Mouse (Mus musculus) 416B (cell line): ENCODE results near the gene Sash1.

Experiments
- DNase-seq: peaks from one replicate; pipeline ENCODE4 v3.0.0; 2011; ENCODE audit warnings: low read depth

Gene Sash1

GRCm38 (mm10) chr10:8682341-8682740 lies 203.5 kb downstream of the Sash1 start:
- peak; percentile 3 for DNase-seq

DNA sequence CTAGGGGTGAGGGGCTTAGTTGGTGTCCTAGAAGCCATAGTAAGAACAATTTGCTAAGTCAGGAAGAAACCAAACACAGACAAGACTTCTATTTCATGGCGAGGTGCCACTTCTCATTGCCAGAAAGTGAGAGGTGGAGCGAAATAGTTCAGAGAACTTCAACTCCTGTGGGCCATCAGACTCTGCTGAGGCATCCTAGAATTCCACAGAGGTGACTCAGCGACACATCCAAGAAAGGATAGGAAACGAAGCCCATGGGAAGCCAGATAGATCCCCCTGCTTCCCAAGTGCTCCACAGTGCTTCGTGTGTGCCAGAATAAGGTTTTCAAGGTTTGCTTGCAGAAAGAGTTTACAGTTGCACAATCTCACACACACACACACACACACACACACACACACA lies 209.1 kb downstream of the Sash1 start:
- DNase-seq = no peak
